Mouse (Mus musculus): ENCODE measurements around the gene Rufy3.

- TF ChIP-seq CTCF (IDR thresholded peaks at IDR 0.05; ENCODE audit: insufficient read depth, low read length) (no peak), POLR2A (IDR thresholded peaks at IDR 0.05; ENCODE audit: borderline replicate concordance, extremely low read depth, low read depth, low read length) (no peak)
Measured at GRCm38 (mm10) chr5:88642786-88643185, 77.9 kb downstream of the Rufy3 start.

Data from lung, adult 2 months (tissue).